Mouse (Mus musculus) spleen, postnatal 14 days (tissue): ENCODE results near the gene Eml2.

Experiments used
- DNase-seq, 2 experiments: peaks; one replicate each; pipeline ENCODE4 v3.0.0; 2021 to 2022; ENCODE audit warnings: low spot score in 2 of 2

Gene Eml2

GRCm38 (mm10) chr7:19202065-19202850 is 26.0 kb downstream of the Eml2 start:
- DNase-seq: no peak

GRCm38 (mm10) chr7:19208201-19208910 is 32.1 kb downstream of the Eml2 start:
- DNase-seq: no peak

GRCm38 (mm10) chr7:19208944-19209472 is 32.8 kb downstream of the Eml2 start:
- DNase-seq: no peak

- no peak for DNase-seq
These were observed 33.3 kb downstream of the Eml2 start for GRCm38 (mm10) chr7:19209494-19209893.

GRCm38 (mm10) chr7:19210010-19210409 is 33.8 kb downstream of the Eml2 start:
- DNase-seq: no peak

GRCm38 (mm10) chr7:19211041-19211675 is 34.9 kb downstream of the Eml2 start:
- DNase-seq: no peak

- no peak for DNase-seq
These were observed 36.0 kb downstream of the Eml2 start, which contains the start of gene Gpr4 for GRCm38 (mm10) chr7:19211996-19212755. Gpr4 (plus strand) TSS chr7:19212538.

GRCm38 (mm10) chr7:19213385-19213784 is 37.2 kb downstream of the Eml2 start:
- DNase-seq: no peak

- DNase-seq: no peak
These were observed 38.1 kb downstream of the Eml2 start for GRCm38 (mm10) chr7:19214369-19214768.

- DNase-seq: no peak
These were observed 38.7 kb downstream of the Eml2 start for GRCm38 (mm10) chr7:19214940-19215339.

GRCm38 (mm10) chr7:19217492-19217891 is 41.3 kb downstream of the Eml2 start:
- no peak for DNase-seq

GRCm38 (mm10) chr7:19217944-19218343 is 41.7 kb downstream of the Eml2 start:
- DNase-seq: no peak

GRCm38 (mm10) chr7:19220061-19220460 is 43.8 kb downstream of the Eml2 start:
- no peak for DNase-seq

GRCm38 (mm10) chr7:19222189-19222588 is 46.0 kb downstream of the Eml2 start:
- no peak for DNase-seq

GRCm38 (mm10) chr7:19222875-19223274 is 46.7 kb downstream of the Eml2 start:
- no peak for DNase-seq

GRCm38 (mm10) chr7:19224933-19225332 is 48.7 kb downstream of the Eml2 start:
- no peak for DNase-seq

- DNase-seq: peak in 1 of 2 experiments; percentile 21
These were observed 50.9 kb downstream of the Eml2 start for GRCm38 (mm10) chr7:19226817-19227797.

- DNase-seq: peak; percentile 95 to 99
These were observed 51.9 kb downstream of the Eml2 start, which contains the start of gene Opa3 for GRCm38 (mm10) chr7:19227883-19228792. Opa3 (plus strand) TSS chr7:19228334.

GRCm38 (mm10) chr7:19228793-19229148 is 52.5 kb downstream of the Eml2 start:
- DNase-seq: no peak
